In the genomic region with DNA sequence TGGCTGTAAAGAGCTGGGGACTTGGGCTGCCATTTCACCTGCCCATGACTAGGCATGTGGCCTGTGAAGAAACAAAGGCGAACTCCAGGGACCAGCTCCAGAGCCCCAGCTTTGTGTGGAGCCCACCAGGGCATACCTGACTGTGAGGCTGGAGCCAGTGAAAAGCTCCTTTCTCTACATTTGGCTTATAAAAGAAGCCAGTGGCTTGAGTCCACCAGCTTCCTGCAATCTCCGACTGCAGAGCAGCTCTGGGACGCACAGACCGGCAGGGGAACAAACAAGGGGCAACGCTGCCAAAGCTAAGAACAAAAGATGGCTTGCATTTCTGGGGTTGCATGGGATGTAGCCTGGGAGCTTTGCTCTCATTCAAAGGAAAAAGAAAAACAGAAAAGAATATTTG, we compare ENCODE assay signal across 13 mouse cellular contexts.
DNase-seq lines count a peak whose midpoint lies in the region; ATAC-seq lines count a peak whose summit lies in the region.
"Had no signal": no experiment of that assay in that cellular context is flagged by ENCODE, and none has a peak within 500 bp of the region (broad histone marks: within the 10 kb centered on the region; RNA-seq: fewer than 3 reads in every experiment).

No protein-coding gene starts in this region.

- no peak overlapping the region for H3K4me2 ChIP-seq in forebrain, embryonic 16.5 days (ENCODE audit: low read length)
- no peak overlapping the region for H3K4me2 ChIP-seq in midbrain, embryonic 16.5 days (ENCODE audit: low read length)
- H3K4me2 ChIP-seq in midbrain, embryonic 13.5 days (replicated peaks) = no peak overlapping the region
- H3K4me2 ChIP-seq: embryonic facial prominence, embryonic 12.5 days; liver, embryonic 13.5 days had no signal

- H3K27ac ChIP-seq in forebrain, embryonic 16.5 days (ENCODE audit: low read length) = no peak overlapping the region
- no peak overlapping the region for H3K27ac ChIP-seq in forebrain, embryonic 10.5 days
- peak overlapping the region; percentile 25 for H3K27ac ChIP-seq in midbrain, embryonic 16.5 days (ENCODE audit: low read length)
- H3K27ac ChIP-seq in midbrain, embryonic 13.5 days = no peak overlapping the region
- H3K27ac ChIP-seq: embryonic facial prominence, embryonic 12.5 days; liver, embryonic 13.5 days had no signal

- no peaks in the 10 kb centered on the region for H3K9me3 ChIP-seq in forebrain, embryonic 16.5 days (ENCODE audit: control insufficient read depth, low read length)
- H3K9me3 ChIP-seq in forebrain, embryonic 10.5 days = no peaks in the 10 kb centered on the region
- no peaks in the 10 kb centered on the region for H3K9me3 ChIP-seq in midbrain, embryonic 16.5 days (replicated peaks; ENCODE audit: control insufficient read depth, low read length, poor library complexity, severe bottlenecking)
- H3K9me3 ChIP-seq in midbrain, embryonic 13.5 days = no peaks in the 10 kb centered on the region
- H3K9me3 ChIP-seq: embryonic facial prominence, embryonic 12.5 days; liver, embryonic 13.5 days had no signal

- 37% methylated on average over 5 of the region's 5 CpGs for WGBS in forebrain, embryonic 16.5 days
- WGBS in forebrain, embryonic 10.5 days = 76% methylated on average over 5 of the region's 5 CpGs
- WGBS in midbrain, embryonic 16.5 days = 44% methylated on average over 5 of the region's 5 CpGs
- WGBS in midbrain, embryonic 13.5 days = 46% methylated on average over 5 of the region's 5 CpGs

- peaks cover 6% of the 10 kb centered on the region for H3K4me1 ChIP-seq in forebrain, embryonic 16.5 days (replicated peaks; ENCODE audit: control insufficient read depth, insufficient read depth, low read length)
- H3K4me1 ChIP-seq in forebrain, embryonic 10.5 days = peaks cover 4% of the 10 kb centered on the region; the same call in 1 of the 2 replicates
- H3K4me1 ChIP-seq in midbrain, embryonic 16.5 days (ENCODE audit: control insufficient read depth, insufficient read depth, low read length) = no peaks in the 10 kb centered on the region
- H3K4me1 ChIP-seq in midbrain, embryonic 13.5 days (replicated peaks) = peaks cover 3% of the 10 kb centered on the region; the same call in 1 of the 2 replicates
- H3K4me1 ChIP-seq: embryonic facial prominence, embryonic 12.5 days; liver, embryonic 13.5 days had no signal

- no peak for DNase-seq in forebrain, embryonic 10.5 days (ENCODE audit: extremely low spot score, low spot score)
- peak; percentile 59 to 63 for DNase-seq in layer of hippocampus, postnatal 10 days (ENCODE audit: low spot score in 2 of 2)
- no peak for DNase-seq in thymus, postnatal 25 days
- no peak for DNase-seq in c-Kit-positive CD71-positive TER-119-positive erythroid progenitor cells, embryonic 14.5 days (ENCODE audit: low spot score)
- DNase-seq: heart, postnatal 4 days; kidney, adult 9 months; liver, embryonic 13.5 days; lung, postnatal 36 days had no signal

- no peaks in the 10 kb centered on the region for H3K27me3 ChIP-seq in forebrain, embryonic 16.5 days (replicated peaks; ENCODE audit: control insufficient read depth, insufficient read depth, low read length)
- no peaks in the 10 kb centered on the region for H3K27me3 ChIP-seq in forebrain, embryonic 10.5 days (ENCODE audit: poor library complexity, severe bottlenecking)
- H3K27me3 ChIP-seq in midbrain, embryonic 16.5 days (ENCODE audit: control insufficient read depth, insufficient read depth, low read depth, low read length) = no peaks in the 10 kb centered on the region
- H3K27me3 ChIP-seq in midbrain, embryonic 13.5 days = no peaks in the 10 kb centered on the region
- H3K27me3 ChIP-seq: embryonic facial prominence, embryonic 12.5 days; liver, embryonic 13.5 days had no signal

- H3K9ac ChIP-seq in forebrain, embryonic 16.5 days (replicated peaks; ENCODE audit: low read depth, low read length) = no peak overlapping the region
- no peak overlapping the region for H3K9ac ChIP-seq in midbrain, embryonic 16.5 days (ENCODE audit: low read depth, low read length)
- H3K9ac ChIP-seq in midbrain, embryonic 13.5 days (replicated peaks) = no peak overlapping the region
- H3K9ac ChIP-seq: embryonic facial prominence, embryonic 12.5 days; liver, embryonic 13.5 days had no signal

- H3K36me3 ChIP-seq in forebrain, embryonic 16.5 days (ENCODE audit: control insufficient read depth, insufficient read depth) = no peaks in the 10 kb centered on the region
- H3K36me3 ChIP-seq in forebrain, embryonic 10.5 days (replicated peaks) = no peaks in the 10 kb centered on the region
- H3K36me3 ChIP-seq in midbrain, embryonic 16.5 days (ENCODE audit: control insufficient read depth, insufficient read depth, low read length) = no peaks in the 10 kb centered on the region
- no peaks in the 10 kb centered on the region for H3K36me3 ChIP-seq in midbrain, embryonic 13.5 days
- H3K36me3 ChIP-seq: embryonic facial prominence, embryonic 12.5 days; liver, embryonic 13.5 days had no signal

- ATAC-seq in forebrain, embryonic 16.5 days = peak; percentile 31; the same call in 1 of the 2 replicates
- ATAC-seq in midbrain, embryonic 16.5 days = peak; percentile 82
- ATAC-seq in midbrain, embryonic 13.5 days = no peak
- ATAC-seq: CD4-positive, CD25-positive, alpha-beta regulatory T cell, adult 4 months had no signal

- H3K4me3 ChIP-seq in forebrain, embryonic 16.5 days (replicated peaks; ENCODE audit: low read length) = no peak overlapping the region
- no peak overlapping the region for H3K4me3 ChIP-seq in forebrain, embryonic 10.5 days
- no peak overlapping the region for H3K4me3 ChIP-seq in midbrain, embryonic 16.5 days (ENCODE audit: low read depth, low read length)
- no peak overlapping the region for H3K4me3 ChIP-seq in midbrain, embryonic 13.5 days (replicated peaks)
- H3K4me3 ChIP-seq: embryonic facial prominence, embryonic 12.5 days; liver, embryonic 13.5 days had no signal

Comparison
In these comparisons a context has a peak if more than half of its experiments do, and no peak if none do; other contexts are left out.
1. DNase-seq: peak in layer of hippocampus, postnatal 10 days (2 of 2); none in forebrain, embryonic 10.5 days (single experiment), thymus, postnatal 25 days (single experiment) and c-Kit-positive CD71-positive TER-119-positive erythroid progenitor cells, embryonic 14.5 days (single experiment).